Mouse (Mus musculus) midbrain, embryonic 11.5 days (tissue): ENCODE measurements at regions not wholly inside any gene's neighbourhood (a gene's known extent, or its start where the extent isn't known, plus 50 kb on each side); places are given as distances from the start of the nearest gene placed in this dataset.

Experiments used
- ATAC-seq: fragments of 200-750 bp; cut with Nextera tagmentation; 2 replicates; pipeline ENCODE4 v1.8.0; 2017; ENCODE audit warnings: moderate TSS enrichment, moderate library complexity; ENCODE audit not compliant: low FRiP score
- DNase-seq: peaks from one replicate; pipeline ENCODE4 v3.0.0; 2015; ENCODE audit warnings: low spot score; ENCODE audit errors: missing footprints
- H3K27ac ChIP-seq: fragments of 300-500 bp; sonication (generic); 2 replicates; pipeline ENCODE4 v1.5.1; 2014; ENCODE audit warnings: low read depth, low read length
- H3K27me3 ChIP-seq: fragments of 300-500 bp; sonication (generic); 2 replicates; pipeline ENCODE4 v1.6.1; 2014; ENCODE audit warnings: mild to moderate bottlenecking, low read length, moderate library complexity, mixed read lengths; ENCODE audit not compliant: control insufficient read depth, insufficient read depth
- H3K36me3 ChIP-seq: fragments of 300-500 bp; sonication (generic); 2 replicates; pipeline ENCODE4 v1.6.1; 2014; ENCODE audit warnings: mild to moderate bottlenecking, low read length, moderate library complexity, mixed read lengths; ENCODE audit not compliant: control insufficient read depth, insufficient read depth
- H3K4me1 ChIP-seq: fragments of 300-500 bp; sonication (generic); 2 replicates; pipeline ENCODE4 v1.6.1; 2014; ENCODE audit warnings: low read length; ENCODE audit not compliant: control insufficient read depth, insufficient read depth
- H3K4me2 ChIP-seq: fragments of 300-500 bp; sonication (generic); 2 replicates; pipeline ENCODE4 v1.6.1; 2014; ENCODE audit warnings: mild to moderate bottlenecking, moderate library complexity
- H3K4me3 ChIP-seq: fragments of 300-500 bp; sonication (generic); 2 replicates; pipeline ENCODE4 v1.5.1; 2014; ENCODE audit warnings: low read depth, low read length
- H3K9ac ChIP-seq: fragments of 300-500 bp; sonication (generic); 2 replicates; pipeline ENCODE4 v1.6.1; 2014; ENCODE audit warnings: low read length
- H3K9me3 ChIP-seq: fragments of 300-500 bp; sonication (generic); 2 replicates; pipeline ENCODE4 v1.6.1; 2016; ENCODE audit warnings: low read length; ENCODE audit not compliant: control insufficient read depth
- WGBS: fragments of 180-500 bp; shearing (Covaris S2); extraction: QIAGEN DNeasy Blood & Tissue Kit; methylation state at CpG from one replicate; pipeline ENCODE4 v1.1.7; 2014; 5-methylcytosine and 5-hydroxymethylcytosine counted together

DNA sequence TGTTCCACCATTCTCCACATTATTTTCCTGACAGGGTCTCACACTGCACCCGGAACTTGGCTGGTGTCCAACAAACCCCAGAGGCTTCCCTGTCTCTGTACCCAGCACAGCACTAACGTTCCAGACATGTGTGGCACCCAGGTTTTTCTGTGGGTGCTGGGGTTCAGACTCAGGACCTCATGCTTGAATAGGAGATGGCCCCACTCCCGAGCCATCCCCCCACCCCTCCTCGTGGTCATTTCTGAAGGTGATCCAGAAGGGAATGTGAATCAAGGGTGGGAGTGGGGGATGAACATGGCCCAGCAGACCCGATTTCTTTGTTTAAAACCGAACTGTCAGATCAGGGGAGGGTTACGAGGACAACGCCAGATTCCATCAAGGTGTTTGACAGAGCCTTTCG is 245.6 kb downstream of the Tbc1d1 start:
- Histone ChIP-seq H3K4me1 (no peaks in the 10 kb centered on the region), H3K4me2 (no peak overlapping the region), H3K36me3 (no peaks in the 10 kb centered on the region), H3K4me3 (no peak overlapping the region), H3K9me3 (no peaks in the 10 kb centered on the region), H3K27ac (no peak overlapping the region), H3K27me3 (no peaks in the 10 kb centered on the region), H3K9ac (no peak overlapping the region)
- WGBS, result 88% methylated on average over 9 of the region's 9 CpGs
- ATAC-seq (no peak), DNase-seq (no peak)

DNA sequence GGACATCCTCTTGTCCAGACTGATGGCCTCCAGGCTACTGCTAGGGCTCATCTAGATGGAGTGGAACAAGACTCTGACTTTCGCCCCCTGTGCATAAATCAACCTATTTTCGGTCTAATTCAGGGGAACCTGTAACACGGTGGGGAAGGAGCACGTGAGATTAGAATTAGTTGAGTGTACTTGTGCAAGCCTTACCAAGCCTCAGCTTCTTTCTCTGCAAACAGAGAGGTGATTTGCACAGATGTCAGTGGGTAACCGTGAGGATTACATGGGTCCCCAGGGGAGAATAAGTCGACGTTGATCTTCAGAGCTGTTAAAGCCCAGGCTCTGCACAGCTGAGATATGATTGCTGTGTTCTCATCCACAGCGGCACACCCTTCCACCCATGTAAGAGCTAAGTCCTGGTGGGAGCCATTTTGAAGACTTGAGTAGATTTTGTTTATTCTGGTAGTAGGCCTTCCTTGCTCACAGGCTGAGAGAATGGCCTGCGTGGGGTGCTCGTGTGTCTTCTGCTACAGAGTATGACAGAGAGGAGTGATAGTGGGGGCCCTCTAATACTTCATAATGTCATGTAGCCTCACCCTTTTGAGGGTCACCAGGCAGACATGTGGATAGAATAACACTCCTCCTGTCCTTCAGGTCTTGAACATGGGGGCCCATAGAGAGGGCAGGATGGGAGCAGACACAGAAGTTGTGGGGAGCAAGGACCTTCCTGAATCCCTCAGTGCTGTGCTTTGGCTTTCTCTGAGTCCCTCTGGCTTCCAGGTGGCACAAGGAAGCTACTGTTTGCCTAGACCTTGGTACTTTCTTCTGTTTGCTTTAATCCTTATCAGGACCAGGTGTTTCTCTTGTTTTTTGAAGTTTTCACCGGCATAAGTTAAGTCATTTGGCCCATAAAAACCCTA is 247.2 kb downstream of the Tbc1d1 start:
- ATAC-seq (no peak), DNase-seq (no peak)
- no peaks in the 10 kb centered on the region for H3K9me3 ChIP-seq
- no peaks in the 10 kb centered on the region for H3K36me3 ChIP-seq
- H3K27me3 ChIP-seq, result no peaks in the 10 kb centered on the region
- no peaks in the 10 kb centered on the region for H3K4me1 ChIP-seq
- no peak overlapping the region for H3K4me3 ChIP-seq
- WGBS, result 86% methylated on average over 11 of the region's 11 CpGs
- no peak overlapping the region for H3K4me2 ChIP-seq
- no peak overlapping the region for H3K9ac ChIP-seq
- H3K27ac ChIP-seq, result no peak overlapping the region

DNA sequence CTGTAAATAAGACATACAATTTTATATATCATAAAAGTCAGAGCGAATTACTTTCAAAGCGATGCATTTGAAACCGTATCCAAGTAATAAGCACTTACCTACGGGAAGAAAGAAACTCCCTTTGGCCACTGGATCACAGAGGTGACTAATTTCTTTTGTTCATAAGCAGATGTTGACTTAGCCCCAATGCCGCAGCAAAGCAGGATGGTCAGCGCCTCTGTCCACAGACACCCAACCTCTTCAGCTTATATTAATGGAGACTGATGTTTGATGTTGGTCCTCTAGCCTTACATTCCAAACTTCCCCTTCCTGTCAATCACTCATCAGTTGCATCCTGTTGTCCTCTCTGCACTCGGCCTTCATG is 247.9 kb downstream of the Tbc1d1 start:
- no peaks in the 10 kb centered on the region for H3K9me3 ChIP-seq
- no peaks in the 10 kb centered on the region for H3K4me1 ChIP-seq
- WGBS, result 92% methylated on average over 7 of the region's 7 CpGs
- ATAC-seq, result no peak
- DNase-seq, result no peak
- no peak overlapping the region for H3K4me3 ChIP-seq
- H3K9ac ChIP-seq, result no peak overlapping the region
- H3K36me3 ChIP-seq, result no peaks in the 10 kb centered on the region
- no peaks in the 10 kb centered on the region for H3K27me3 ChIP-seq
- H3K27ac ChIP-seq, result no peak overlapping the region
- no peak overlapping the region for H3K4me2 ChIP-seq

DNA sequence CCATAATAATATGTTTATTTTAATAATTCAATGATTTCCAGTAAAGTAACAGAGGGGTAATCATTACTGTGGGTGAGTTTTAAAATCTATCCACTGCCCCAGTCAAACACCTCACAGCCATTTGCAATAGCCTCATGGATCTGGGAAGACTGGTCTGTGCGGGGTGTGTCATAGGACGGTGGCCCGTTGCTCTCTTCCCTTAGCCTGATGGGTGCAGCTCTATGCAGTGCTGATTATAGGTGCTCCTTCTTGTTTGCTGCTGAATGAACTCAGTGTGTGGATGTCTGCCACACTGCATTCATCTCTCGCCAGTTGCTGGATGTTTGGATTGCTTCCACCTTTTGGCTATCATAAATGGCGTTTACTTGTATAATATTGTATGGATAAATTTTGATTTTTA is 248.4 kb downstream of the Tbc1d1 start:
- Histone ChIP-seq H3K4me1 (no peaks in the 10 kb centered on the region), H3K4me2 (no peak overlapping the region), H3K9ac (no peak overlapping the region), H3K27ac (no peak overlapping the region), H3K36me3 (no peaks in the 10 kb centered on the region), H3K9me3 (no peaks in the 10 kb centered on the region), H3K4me3 (no peak overlapping the region), H3K27me3 (no peaks in the 10 kb centered on the region)
- DNase-seq (no peak), ATAC-seq (no peak)
- 96% methylated on average over 5 of the region's 5 CpGs for WGBS

DNA sequence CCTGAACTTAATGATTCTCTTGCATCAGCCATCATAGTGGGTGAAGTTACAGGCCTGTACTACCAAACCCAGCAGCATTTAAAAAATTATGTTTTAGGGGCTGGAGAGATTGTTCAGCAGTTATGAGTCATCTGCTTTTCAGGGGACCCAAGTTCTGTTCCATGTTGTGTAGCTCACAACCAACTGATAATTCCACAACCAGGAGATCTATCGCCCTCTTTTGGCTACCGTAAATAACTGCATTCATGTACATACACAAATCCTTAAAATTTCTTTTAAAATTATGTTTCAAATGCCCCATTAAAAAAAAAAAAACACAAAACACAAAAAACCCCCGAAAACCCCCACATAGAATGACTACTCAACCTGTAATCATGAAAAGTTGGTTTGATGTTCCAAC is 252.8 kb downstream of the Tbc1d1 start:
- DNase-seq, result no peak
- Histone ChIP-seq H3K27ac (no peak overlapping the region), H3K4me3 (no peak overlapping the region), H3K27me3 (no peaks in the 10 kb centered on the region), H3K9ac (no peak overlapping the region), H3K4me2 (no peak overlapping the region), H3K36me3 (no peaks in the 10 kb centered on the region), H3K4me1 (no peaks in the 10 kb centered on the region), H3K9me3 (no peaks in the 10 kb centered on the region)
- 75% methylated on average over 3 of the region's 3 CpGs for WGBS
- ATAC-seq, result no peak

DNA sequence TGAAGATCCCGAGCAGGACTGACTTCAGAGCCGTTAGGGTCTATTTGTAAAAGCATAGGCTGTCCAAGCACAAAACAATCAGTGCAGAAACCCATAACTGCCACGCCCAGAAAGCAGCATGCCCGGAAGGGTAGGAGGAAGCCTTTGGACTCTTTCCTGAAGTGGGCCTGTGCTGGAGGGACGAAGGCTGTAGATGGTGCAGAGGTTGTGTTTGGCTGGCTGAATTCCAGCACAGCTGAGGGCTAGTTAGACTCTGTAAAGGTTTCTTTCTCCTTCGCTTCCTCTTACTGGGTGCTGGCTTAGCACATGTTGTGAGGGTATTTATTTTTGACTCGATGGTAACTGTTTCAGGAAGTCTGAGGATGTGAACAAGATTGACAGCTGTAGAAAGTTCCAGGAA is 254.5 kb downstream of the Tbc1d1 start:
- DNase-seq, result no peak
- H3K36me3 ChIP-seq, result no peaks in the 10 kb centered on the region
- 73% methylated on average over 7 of the region's 7 CpGs for WGBS
- no peaks in the 10 kb centered on the region for H3K9me3 ChIP-seq
- no peak overlapping the region for H3K4me3 ChIP-seq
- no peak for ATAC-seq
- no peaks in the 10 kb centered on the region for H3K4me1 ChIP-seq
- H3K27me3 ChIP-seq, result no peaks in the 10 kb centered on the region
- H3K9ac ChIP-seq, result no peak overlapping the region
- H3K4me2 ChIP-seq, result no peak overlapping the region
- H3K27ac ChIP-seq, result no peak overlapping the region

DNA sequence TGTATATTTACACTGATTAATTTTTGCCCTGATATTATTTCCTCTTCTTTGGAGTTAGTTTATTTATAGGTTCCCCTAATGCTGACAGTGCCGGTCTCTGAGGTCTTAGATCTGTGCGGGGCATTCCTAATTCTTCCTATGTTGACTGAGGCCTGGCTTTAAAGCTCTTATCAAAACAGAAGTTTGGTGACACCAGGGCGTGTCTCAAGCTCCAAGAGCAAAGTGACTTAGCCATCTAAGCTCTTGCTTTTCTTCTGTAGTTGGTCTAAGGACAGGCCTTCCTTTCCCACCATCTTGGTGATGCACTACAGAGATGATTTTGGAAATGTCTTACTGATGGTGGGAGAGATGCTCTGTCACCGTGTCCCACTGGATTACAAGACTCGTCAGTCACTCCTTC is 258.4 kb downstream of the Tbc1d1 start:
- Histone ChIP-seq H3K9me3 (no peaks in the 10 kb centered on the region), H3K4me1 (no peaks in the 10 kb centered on the region), H3K27ac (no peak overlapping the region), H3K9ac (no peak overlapping the region), H3K4me2 (no peak overlapping the region), H3K4me3 (no peak overlapping the region), H3K27me3 (no peaks in the 10 kb centered on the region), H3K36me3 (no peaks in the 10 kb centered on the region)
- no peak for DNase-seq
- 82% methylated on average over 5 of the region's 5 CpGs for WGBS
- ATAC-seq, result no peak

DNA sequence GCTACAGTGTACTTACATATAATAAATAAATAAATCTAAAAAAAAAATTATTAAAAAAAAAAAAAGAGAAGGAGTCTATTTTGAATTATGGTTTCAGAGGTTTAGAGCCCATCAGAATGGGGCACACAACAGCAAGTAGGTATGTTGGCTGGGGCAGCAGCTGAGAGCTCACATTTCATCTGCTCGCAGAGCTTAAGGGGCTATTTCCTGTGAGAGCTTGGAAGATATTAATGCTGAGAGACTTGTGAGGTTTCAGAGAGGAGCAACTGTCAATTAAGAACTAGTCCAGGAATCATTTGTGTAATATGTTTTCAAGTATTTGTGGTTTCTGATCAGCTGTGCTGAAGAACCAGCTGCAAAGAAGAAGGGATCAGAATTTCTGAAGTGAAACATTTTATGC is 263.3 kb downstream of the Tbc1d1 start:
- H3K9me3 ChIP-seq, result no peaks in the 10 kb centered on the region
- no peaks in the 10 kb centered on the region for H3K27me3 ChIP-seq
- H3K27ac ChIP-seq, result no peak overlapping the region
- H3K36me3 ChIP-seq, result no peaks in the 10 kb centered on the region
- ATAC-seq (no peak), DNase-seq (no peak)
- no peak overlapping the region for H3K4me2 ChIP-seq
- WGBS, result 87% methylated on average over 1 of the region's 1 CpGs
- H3K9ac ChIP-seq, result no peak overlapping the region
- H3K4me1 ChIP-seq, result no peaks in the 10 kb centered on the region
- H3K4me3 ChIP-seq, result no peak overlapping the region

DNA sequence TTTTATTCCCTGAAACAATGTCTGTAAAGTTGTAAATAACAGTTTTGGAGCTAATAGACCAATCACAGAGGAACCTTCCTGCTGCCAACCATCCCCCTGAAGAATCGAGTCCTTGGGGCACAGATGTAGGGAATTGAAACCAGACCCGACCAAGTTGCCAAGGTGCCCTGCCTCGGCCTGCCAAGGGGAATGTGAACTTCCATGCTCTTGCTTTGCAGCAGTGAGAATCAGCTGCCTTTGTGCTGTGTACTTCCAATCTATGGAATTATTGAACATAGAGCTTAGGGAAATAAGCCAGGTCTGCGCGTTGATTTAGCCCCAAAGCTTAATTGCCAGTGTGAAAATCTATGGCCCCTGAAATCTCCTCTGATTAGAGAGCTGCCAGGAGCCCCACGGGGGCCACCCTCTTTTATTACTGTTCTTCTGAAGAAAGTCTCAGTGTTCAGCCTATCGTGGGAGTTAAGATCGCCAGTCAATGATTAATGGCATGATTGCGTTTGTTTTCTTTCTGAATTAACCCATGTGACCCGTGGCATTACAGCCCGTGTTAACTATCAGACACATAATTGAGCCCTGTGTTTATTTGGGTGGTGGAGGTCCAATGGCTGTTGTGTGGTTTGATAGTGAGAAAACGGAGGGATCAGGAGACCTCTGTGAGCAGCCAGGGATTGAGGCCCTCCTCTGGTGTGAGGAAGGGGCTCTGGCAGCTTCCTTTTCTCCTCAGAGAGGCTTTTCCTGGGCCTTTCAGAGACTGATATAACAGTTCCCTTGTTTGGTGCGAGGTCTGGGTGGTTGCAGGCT is 266.9 kb downstream of the Tbc1d1 start:
- Histone ChIP-seq H3K9ac (no peak overlapping the region), H3K36me3 (no peaks in the 10 kb centered on the region), H3K27me3 (no peaks in the 10 kb centered on the region), H3K4me2 (no peak overlapping the region), H3K4me3 (no peak overlapping the region), H3K4me1 (no peaks in the 10 kb centered on the region), H3K27ac (no peak overlapping the region), H3K9me3 (no peaks in the 10 kb centered on the region)
- 60% methylated on average over 13 of the region's 13 CpGs for WGBS
- no peak for DNase-seq
- ATAC-seq, result no peak
